Mouse (Mus musculus) intestine, embryonic 15.5 days (tissue): ENCODE measurements at regions not wholly inside any gene's neighbourhood (a gene's known extent, or its start where the extent isn't known, plus 50 kb on each side); places are given as distances from the start of the nearest gene placed in this dataset.

Source experiments
- ATAC-seq: fragments of 200-750 bp; cut with Nextera tagmentation; 2 replicates; pipeline ENCODE4 v1.8.0; 2017; ENCODE audit warnings: moderate TSS enrichment, moderate library complexity
- H3K27ac ChIP-seq: fragments of 300-500 bp; sonication (generic); 2 replicates; pipeline ENCODE4 v1.5.1; 2015; ENCODE audit warnings: mild to moderate bottlenecking, inconsistent platforms
- H3K27me3 ChIP-seq: fragments of 300-500 bp; sonication (generic); replicated peaks from 2 replicates; pipeline ENCODE4 v1.6.1; 2015; ENCODE audit warnings: inconsistent platforms
- H3K36me3 ChIP-seq: fragments of 300-500 bp; sonication (generic); 2 replicates; pipeline ENCODE4 v1.6.1; 2015; ENCODE audit warnings: inconsistent platforms
- H3K4me1 ChIP-seq: fragments of 300-500 bp; sonication (generic); replicated peaks from 2 replicates; pipeline ENCODE4 v1.6.1; 2015; ENCODE audit warnings: inconsistent platforms
- H3K4me2 ChIP-seq: fragments of 300-500 bp; sonication (generic); replicated peaks from 2 replicates; pipeline ENCODE4 v1.6.1; 2015; ENCODE audit warnings: mild to moderate bottlenecking, inconsistent platforms
- H3K4me3 ChIP-seq: fragments of 300-500 bp; sonication (generic); replicated peaks from 2 replicates; pipeline ENCODE4 v1.5.1; 2015; ENCODE audit warnings: inconsistent platforms
- H3K9ac ChIP-seq: fragments of 300-500 bp; sonication (generic); 2 replicates; pipeline ENCODE4 v1.6.1; 2015; ENCODE audit warnings: inconsistent platforms
- H3K9me3 ChIP-seq: fragments of 300-500 bp; sonication (generic); 2 replicates; pipeline ENCODE4 v1.6.1; 2016; ENCODE audit warnings: inconsistent platforms
- WGBS: fragments of 180-500 bp; shearing (Covaris S2); methylation state at CpG from one replicate; pipeline ENCODE4 v1.1.7; 2015; 5-methylcytosine and 5-hydroxymethylcytosine counted together

DNA sequence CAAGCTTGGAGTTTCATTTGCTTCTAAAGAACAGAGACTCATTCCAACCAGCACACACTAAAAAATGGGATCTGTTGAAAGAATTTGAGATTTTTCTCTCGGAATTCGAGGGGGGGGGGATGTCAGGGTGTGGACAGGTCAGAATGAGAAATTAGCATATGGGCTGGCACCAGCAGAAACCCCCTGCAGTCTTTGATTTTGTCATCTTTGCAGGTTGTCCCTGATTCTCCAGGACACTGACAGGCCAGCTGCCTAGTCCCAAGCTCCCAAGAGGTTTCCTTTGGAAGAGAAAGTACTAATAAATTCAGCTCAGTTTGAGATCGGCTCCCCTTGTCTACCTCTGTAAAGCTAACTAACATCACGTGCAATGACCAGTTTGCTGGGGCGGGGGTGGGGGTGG, 224.9 kb downstream of the Cog6 start:
- ATAC-seq, result no peak
- 54% methylated on average over 5 of the region's 5 CpGs for WGBS
- Histone ChIP-seq H3K36me3 (no peaks in the 10 kb centered on the region), H3K9ac (no peak overlapping the region), H3K4me1 (no peaks in the 10 kb centered on the region), H3K27me3 (no peaks in the 10 kb centered on the region), H3K27ac (no peak overlapping the region), H3K9me3 (no peaks in the 10 kb centered on the region), H3K4me2 (no peak overlapping the region), H3K4me3 (no peak overlapping the region)

DNA sequence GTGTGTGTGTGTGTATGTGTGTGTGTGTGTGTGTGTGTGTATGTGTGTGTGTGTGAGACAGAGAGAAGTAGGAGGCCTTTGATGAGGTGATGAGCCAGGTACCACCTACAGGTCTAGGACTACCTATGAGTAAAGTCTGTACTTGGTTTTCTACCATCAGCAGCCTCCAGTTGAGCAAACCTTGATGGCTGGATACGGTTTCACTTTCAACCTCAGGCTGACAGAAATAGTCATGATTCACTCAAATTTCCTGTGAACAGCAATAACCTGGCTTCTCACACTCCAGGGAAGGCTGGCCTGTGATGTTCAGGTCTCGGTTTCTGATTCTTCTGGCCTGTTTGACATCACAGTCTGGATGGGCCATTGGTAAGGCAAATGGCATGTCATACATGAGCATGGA, 226.1 kb downstream of the Cog6 start:
- no peak for ATAC-seq
- 85% methylated on average over 2 of the region's 2 CpGs for WGBS

DNA sequence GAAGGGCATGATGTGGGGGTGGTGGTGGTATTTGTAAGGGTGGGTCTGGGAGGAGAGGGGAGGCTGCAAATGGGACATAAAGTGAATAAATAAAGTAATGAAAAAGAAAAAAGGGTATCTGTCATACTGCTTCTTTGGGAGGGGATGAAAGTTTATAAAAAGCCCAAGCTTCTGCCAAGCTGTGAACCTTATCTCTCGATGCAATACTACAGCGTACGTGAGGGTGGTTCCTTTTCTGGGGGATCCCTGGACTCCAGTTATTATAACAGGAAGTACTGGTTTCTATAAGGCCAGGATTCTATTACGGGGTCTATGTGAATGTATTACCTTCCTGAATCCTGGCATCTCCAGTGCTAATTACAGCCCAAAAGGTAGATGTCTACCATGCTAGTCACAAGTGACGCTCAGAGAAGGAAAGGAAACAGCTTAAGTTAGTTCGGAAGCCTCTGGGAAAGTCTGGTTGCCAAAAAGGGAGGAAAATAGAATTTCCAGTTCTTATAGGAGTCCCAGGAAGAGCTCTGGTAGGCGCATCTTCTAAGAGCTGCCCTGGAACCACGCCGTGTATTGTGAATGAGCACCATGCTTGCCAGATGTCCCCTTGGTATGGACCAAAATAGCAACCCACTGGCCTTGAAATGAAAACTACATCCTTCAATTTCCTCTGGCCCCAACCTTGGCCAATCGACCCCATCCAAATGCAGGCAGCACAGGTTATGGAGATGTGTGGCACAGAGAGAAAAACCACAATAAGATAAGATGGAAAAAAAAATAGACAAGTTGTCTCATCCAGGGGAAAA, 228.9 kb downstream of the Cog6 start:
- H3K36me3 ChIP-seq, result no peaks in the 10 kb centered on the region
- no peaks in the 10 kb centered on the region for H3K9me3 ChIP-seq
- WGBS, result 89% methylated on average over 10 of the region's 10 CpGs
- no peak overlapping the region for H3K9ac ChIP-seq
- no peak overlapping the region for H3K4me3 ChIP-seq
- ATAC-seq, result no peak
- H3K27me3 ChIP-seq, result no peaks in the 10 kb centered on the region
- no peak overlapping the region for H3K27ac ChIP-seq
- H3K4me1 ChIP-seq, result no peaks in the 10 kb centered on the region
- H3K4me2 ChIP-seq, result no peak overlapping the region

More for the DNA sequence above, 226.1 kb downstream of the Cog6 start:
- Histone ChIP-seq H3K27me3 (no peaks in the 10 kb centered on the region), H3K4me1 (no peaks in the 10 kb centered on the region), H3K4me3 (no peak overlapping the region), H3K27ac (no peak overlapping the region), H3K36me3 (no peaks in the 10 kb centered on the region), H3K4me2 (no peak overlapping the region), H3K9me3 (no peaks in the 10 kb centered on the region), H3K9ac (no peak overlapping the region)

DNA sequence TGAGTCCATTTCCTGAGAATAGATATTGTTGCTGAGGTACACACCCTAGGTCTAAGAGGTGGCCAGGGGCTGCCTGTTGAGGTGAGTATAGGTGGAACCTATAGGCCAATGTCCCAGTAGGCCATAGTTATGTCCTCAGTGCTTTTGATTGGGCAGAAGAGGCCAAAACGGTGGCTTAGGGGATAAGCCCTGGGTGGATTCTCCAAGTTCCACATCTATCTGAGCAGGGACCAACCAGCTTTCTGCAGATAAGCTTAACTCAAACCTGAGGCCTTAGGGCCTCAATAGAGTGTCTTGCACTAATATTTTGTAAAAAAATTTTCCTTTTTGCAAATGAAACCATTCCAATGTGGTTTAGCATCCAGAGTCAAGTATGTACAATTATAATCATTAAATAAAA, 231.4 kb downstream of the Cog6 start:
- H3K4me2 ChIP-seq, result no peak overlapping the region
- H3K27ac ChIP-seq, result no peak overlapping the region
- no peak overlapping the region for H3K9ac ChIP-seq
- H3K27me3 ChIP-seq, result no peaks in the 10 kb centered on the region
- no peak overlapping the region for H3K4me3 ChIP-seq
- WGBS, result 71% methylated on average over 1 of the region's 1 CpGs
- H3K4me1 ChIP-seq, result no peaks in the 10 kb centered on the region
- H3K9me3 ChIP-seq, result no peaks in the 10 kb centered on the region
- ATAC-seq, result no peak
- no peaks in the 10 kb centered on the region for H3K36me3 ChIP-seq

DNA sequence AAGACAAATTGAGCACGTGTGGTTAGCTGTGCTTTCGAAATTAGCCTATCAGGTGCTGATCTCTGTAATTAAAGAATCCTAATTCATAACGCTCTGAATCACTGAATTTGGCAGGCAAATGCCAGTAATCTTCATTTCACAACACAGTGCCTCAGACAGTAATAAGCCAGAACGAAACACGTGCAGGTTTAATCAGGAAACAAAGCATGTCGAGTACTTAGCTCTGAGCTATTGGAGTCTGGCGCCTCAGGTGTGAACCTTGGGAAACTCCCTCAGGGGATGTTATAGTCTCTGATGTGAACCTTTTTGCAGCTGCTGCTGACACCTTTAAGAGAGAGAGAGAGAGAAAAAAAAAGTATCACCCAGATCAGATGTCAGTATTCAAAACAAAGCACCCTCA, 232.6 kb downstream of the Cog6 start:
- 54% methylated on average over 7 of the region's 7 CpGs for WGBS
- Histone ChIP-seq H3K27ac (no peak overlapping the region), H3K9me3 (no peaks in the 10 kb centered on the region), H3K27me3 (no peaks in the 10 kb centered on the region), H3K4me3 (no peak overlapping the region), H3K4me2 (no peak overlapping the region), H3K4me1 (no peaks in the 10 kb centered on the region), H3K36me3 (no peaks in the 10 kb centered on the region), H3K9ac (no peak overlapping the region)
- ATAC-seq, result no peak

DNA sequence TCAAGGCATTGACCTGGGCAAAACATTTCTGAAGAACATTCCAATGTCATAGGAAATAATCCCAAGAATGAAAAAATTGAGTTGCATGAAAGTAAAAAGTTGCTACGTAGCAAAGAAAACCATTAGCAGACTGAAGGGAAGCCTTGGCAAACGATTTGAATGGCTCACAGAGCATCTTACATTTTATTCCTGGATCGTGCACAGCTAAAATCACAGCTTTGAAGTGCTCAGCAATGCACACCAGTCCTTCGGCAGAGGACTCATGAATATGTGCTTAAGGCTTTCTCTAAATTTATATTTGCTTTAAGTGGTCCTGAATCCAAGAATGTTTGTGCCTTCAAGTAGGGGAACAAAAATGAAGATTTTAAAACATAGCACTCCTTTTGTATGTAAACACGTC, 234.5 kb downstream of the Cog6 start:
- no peaks in the 10 kb centered on the region for H3K36me3 ChIP-seq
- no peak for ATAC-seq
- no peak overlapping the region for H3K4me2 ChIP-seq
- H3K4me3 ChIP-seq, result no peak overlapping the region
- no peak overlapping the region for H3K27ac ChIP-seq
- H3K9me3 ChIP-seq, result no peaks in the 10 kb centered on the region
- no peak overlapping the region for H3K9ac ChIP-seq
- H3K27me3 ChIP-seq, result no peaks in the 10 kb centered on the region
- WGBS, result 69% methylated on average over 5 of the region's 5 CpGs
- no peaks in the 10 kb centered on the region for H3K4me1 ChIP-seq

DNA sequence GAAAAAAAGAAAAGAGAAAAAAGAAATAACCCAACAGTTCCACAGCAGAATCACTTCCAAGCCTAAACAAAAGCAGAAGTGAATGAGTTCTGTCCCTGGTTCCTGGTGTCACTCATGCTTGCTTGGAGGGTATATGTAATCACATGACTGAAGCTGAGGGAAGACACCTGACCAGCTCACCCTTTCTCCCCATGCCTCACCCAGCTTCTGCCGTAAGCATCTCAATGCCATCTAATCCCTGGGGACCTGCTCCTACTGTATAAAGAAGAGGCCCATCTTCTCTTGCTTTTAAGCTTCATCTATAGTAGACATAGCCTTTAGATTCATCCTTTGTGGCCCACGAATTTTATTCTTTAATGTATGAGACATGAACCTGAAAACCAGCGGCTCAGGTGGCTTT, 235.5 kb downstream of the Cog6 start:
- Histone ChIP-seq H3K4me1 (no peaks in the 10 kb centered on the region), H3K4me2 (no peak overlapping the region), H3K36me3 (no peaks in the 10 kb centered on the region), H3K4me3 (no peak overlapping the region), H3K27me3 (no peaks in the 10 kb centered on the region), H3K9me3 (no peaks in the 10 kb centered on the region), H3K9ac (no peak overlapping the region), H3K27ac (no peak overlapping the region)
- 91% methylated on average over 3 of the region's 3 CpGs for WGBS
- no peak for ATAC-seq

DNA sequence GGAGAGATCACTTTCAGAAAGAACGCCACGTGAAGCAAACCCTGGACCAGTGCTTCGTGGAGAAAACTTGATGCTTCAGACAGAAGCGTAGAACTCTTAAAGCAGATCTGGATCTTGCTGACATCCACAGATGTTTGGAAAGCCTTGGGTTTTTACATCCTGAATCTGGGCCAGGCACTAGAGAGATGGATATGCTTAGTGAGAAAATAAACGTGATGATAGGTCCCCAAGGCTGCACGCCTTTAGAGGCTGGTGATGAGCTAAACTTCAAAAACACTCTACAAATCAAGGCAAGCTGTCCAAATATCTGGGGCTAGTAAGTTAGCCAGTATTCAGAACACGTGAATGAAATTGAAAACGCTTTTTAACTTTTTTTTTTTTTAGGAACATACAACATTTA, 236.7 kb downstream of the Cog6 start:
- Histone ChIP-seq H3K4me1 (no peaks in the 10 kb centered on the region), H3K4me3 (no peak overlapping the region), H3K9ac (no peak overlapping the region), H3K4me2 (no peak overlapping the region), H3K27me3 (no peaks in the 10 kb centered on the region), H3K36me3 (no peaks in the 10 kb centered on the region), H3K9me3 (no peaks in the 10 kb centered on the region), H3K27ac (no peak overlapping the region)
- 74% methylated on average over 8 of the region's 8 CpGs for WGBS
- no peak for ATAC-seq

DNA sequence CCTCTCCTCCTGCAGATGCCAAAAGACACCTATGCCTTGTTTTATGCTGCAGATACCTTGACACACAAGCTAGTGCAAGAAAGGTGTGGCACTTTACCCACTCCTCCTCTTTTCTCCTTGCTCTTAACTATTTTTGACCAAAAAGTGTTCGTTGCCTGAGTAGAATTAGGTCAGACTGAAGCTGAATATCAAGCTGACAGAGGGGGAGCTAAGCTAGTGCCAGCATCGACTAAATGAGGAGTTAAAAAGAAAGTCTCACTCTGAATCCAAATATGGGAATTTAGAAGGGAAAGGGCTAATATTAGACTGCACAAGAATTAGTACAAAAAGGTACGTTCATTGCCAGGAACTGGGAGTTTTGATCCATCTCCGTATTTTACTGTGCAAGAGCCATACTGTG, 241.2 kb downstream of the Cog6 start:
- ATAC-seq, result no peak
- Histone ChIP-seq H3K4me2 (no peak overlapping the region), H3K27ac (no peak overlapping the region), H3K9me3 (no peaks in the 10 kb centered on the region), H3K36me3 (no peaks in the 10 kb centered on the region), H3K4me3 (no peak overlapping the region), H3K9ac (no peak overlapping the region), H3K27me3 (no peaks in the 10 kb centered on the region), H3K4me1 (no peaks in the 10 kb centered on the region)
- WGBS, result 72% methylated on average over 4 of the region's 4 CpGs

DNA sequence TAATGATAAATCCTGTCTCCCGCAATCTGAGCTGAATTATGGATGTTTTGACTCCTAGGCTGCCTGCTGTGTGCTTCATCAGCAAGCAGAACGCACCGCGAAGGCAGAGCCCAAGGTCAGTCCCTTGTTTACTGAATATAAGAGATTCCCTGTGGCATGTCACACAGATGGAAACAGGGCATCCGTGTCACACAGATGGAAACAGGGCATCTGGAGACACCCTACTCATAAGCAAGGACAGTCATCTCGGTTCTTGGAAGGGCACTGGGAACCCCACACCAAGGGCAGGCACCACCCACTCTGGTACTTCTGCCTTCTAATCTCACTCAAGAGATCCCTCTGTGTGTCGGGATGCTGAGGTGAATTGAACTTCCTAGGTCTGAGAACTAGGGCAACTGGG, 241.9 kb downstream of the Cog6 start:
- no peak overlapping the region for H3K4me2 ChIP-seq
- H3K27me3 ChIP-seq, result no peaks in the 10 kb centered on the region
- no peak for ATAC-seq
- H3K27ac ChIP-seq, result no peak overlapping the region
- no peaks in the 10 kb centered on the region for H3K36me3 ChIP-seq
- WGBS, result 59% methylated on average over 7 of the region's 7 CpGs
- no peak overlapping the region for H3K4me3 ChIP-seq
- H3K9ac ChIP-seq, result no peak overlapping the region
- no peaks in the 10 kb centered on the region for H3K9me3 ChIP-seq
- H3K4me1 ChIP-seq, result no peaks in the 10 kb centered on the region

DNA sequence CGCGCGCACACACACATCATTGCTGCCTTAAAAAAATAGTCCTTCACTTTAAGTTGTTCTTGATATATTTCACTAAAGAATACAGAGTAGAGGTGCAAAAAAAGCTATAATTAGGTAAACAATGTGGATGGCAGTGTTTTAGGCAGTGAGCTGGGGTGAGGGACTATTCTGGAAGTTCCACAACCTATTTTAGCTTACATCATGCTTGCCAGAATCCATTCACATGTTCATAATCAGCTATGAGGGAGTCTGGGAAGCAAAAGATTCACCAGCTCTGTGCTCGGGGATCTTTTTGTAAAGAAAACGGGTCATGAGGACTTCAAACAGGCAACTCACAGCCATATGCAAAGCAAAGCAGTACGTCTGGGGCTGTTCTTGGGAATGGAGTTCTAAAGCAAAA, 242.3 kb downstream of the Cog6 start:
- no peak overlapping the region for H3K4me3 ChIP-seq
- no peaks in the 10 kb centered on the region for H3K27me3 ChIP-seq
- 84% methylated on average over 6 of the region's 6 CpGs for WGBS
- ATAC-seq, result no peak
- H3K9ac ChIP-seq, result no peak overlapping the region
- H3K9me3 ChIP-seq, result no peaks in the 10 kb centered on the region
- no peaks in the 10 kb centered on the region for H3K36me3 ChIP-seq
- no peak overlapping the region for H3K4me2 ChIP-seq
- H3K4me1 ChIP-seq, result no peaks in the 10 kb centered on the region
- no peak overlapping the region for H3K27ac ChIP-seq

DNA sequence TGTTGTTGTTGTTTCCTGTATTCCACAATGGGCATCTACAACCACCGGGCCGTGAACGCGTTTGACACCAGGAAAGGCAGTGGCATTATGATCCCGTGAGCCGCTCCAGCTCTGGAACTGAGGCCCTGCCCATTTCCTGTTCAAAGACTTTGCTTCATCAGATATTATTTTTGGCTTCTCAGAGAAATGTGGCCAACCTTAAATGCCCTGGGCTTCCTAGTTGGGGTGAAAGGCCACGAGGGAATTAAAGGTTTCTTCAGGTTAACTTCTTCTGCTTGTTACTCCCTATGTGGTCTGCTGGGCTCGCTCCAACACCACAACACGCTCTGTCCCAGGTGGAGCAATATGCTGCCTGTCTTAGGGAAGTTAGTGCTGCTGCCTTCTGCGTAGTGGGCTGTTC, 249.8 kb downstream of the Cog6 start:
- Histone ChIP-seq H3K4me1 (no peaks in the 10 kb centered on the region), H3K27ac (no peak overlapping the region), H3K4me2 (no peak overlapping the region), H3K9me3 (no peaks in the 10 kb centered on the region), H3K36me3 (no peaks in the 10 kb centered on the region), H3K27me3 (no peaks in the 10 kb centered on the region), H3K4me3 (no peak overlapping the region), H3K9ac (no peak overlapping the region)
- ATAC-seq, result no peak
- 71% methylated on average over 10 of the region's 10 CpGs for WGBS

DNA sequence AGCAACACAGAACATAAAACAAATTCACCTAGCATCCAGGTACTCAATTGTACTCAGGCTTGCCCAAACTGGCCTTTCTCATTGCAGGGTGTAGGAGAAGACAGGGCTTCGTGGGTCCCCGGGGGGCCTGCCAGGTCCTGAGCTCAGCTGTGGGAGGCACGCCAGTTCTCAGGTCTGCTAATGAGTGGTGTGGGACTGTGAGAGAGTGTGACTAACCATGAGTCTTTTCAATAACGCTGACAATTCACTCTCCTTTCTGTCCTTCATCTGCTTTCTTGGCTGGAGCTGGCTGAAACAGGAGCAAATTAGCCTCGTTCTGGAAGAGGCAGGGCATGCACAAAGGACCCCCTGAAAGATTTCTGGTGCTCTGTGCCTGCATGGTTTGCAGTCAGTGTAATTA, 250.2 kb downstream of the Cog6 start:
- H3K36me3 ChIP-seq, result no peaks in the 10 kb centered on the region
- H3K27me3 ChIP-seq, result no peaks in the 10 kb centered on the region
- no peak for ATAC-seq
- H3K9me3 ChIP-seq, result no peaks in the 10 kb centered on the region
- no peaks in the 10 kb centered on the region for H3K4me1 ChIP-seq
- no peak overlapping the region for H3K9ac ChIP-seq
- WGBS, result 79% methylated on average over 5 of the region's 5 CpGs
- no peak overlapping the region for H3K4me2 ChIP-seq
- H3K4me3 ChIP-seq, result no peak overlapping the region
- no peak overlapping the region for H3K27ac ChIP-seq
